Mouse (Mus musculus): Measurements from ENCODE around the gene Pnmt. TPM values are rescaled to one million over a fixed set of nuclear protein-coding genes. Genes with fewer than 3 reads are reported as not detected.
"Not testable (repeated sequence)": the region's sequence is repeated elsewhere in the genome, so short reads cannot be mapped to it uniquely, and the experiment has no call there.

Pnmt gene
- total RNA-seq, 2 experiments from 2014 or later: 0.61 to 1.1 TPM

DNA sequence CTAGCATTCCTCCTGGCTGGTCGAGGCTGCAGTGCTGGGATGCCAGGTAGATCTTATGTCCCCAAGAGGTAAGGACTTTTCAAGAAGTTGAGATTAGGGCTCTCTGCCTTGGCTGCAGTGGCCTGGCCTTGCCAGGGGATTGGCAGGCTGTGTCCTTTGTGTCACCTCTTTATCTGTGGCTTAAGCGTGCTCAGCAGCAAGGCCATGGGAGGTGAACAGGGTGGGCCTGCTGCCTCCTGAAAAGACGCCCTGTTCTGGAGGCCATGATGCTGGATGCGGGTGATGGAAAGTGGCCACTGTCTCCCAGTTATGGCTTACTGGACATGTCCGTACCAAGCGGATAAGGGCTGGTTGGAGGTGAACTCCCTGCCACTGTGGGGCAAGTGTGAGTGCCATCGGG is 6.9 kb upstream of the Pnmt start:
- intact Hi-C loops (cut with DNase I): no loop called here
- DNase-seq (ENCODE audit: extremely low spot score in 1 of 2, low spot score in 2 of 2): no peak

DNA sequence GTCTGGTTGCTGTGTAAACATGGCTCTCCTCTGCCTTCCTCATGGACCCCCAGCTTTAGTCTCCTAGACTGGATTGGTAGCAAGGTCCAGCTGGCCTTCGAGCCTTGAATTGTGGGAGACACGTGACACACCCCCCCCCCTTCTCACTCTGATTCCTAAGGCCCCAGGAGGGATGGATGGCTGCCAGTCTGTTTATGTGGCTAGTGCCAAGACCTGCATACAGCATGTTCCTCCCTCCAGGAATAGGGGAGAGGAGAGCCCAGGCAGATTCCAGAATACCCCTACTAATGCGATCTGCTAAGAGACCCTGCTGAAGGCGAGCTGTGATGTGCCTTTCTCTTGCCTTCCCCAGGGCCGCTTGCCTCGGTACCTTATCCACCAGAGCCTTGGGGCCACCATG is 6.1 kb upstream of the Pnmt start:
- intact Hi-C loops (cut with DNase I): no loop called here
- DNase-seq (ENCODE audit: extremely low spot score in 1 of 2, low spot score in 2 of 2): no peak

DNA sequence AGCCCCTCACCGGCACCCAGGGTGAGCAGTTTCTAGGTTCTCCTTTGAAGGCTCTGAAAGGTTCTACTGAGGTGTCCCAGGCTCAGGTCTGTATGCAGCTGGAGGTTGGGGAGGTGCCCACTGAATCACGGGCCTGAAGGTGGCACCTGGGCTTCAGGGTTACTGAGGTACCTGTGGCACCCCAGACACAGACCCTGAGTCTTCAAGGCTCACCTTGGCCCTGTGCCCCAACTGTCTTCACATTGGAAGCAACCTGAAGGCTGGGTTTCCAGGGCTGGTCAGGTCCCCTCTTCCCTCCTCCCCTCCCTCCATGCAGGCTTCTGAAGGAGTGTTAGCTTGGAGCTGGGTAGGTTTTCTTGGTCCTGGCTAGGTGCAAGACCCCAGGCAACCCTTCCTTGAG is 4.6 kb upstream of the Pnmt start:
- intact Hi-C loops (cut with DNase I): no loop called here
- DNase-seq (ENCODE audit: extremely low spot score in 1 of 2, low spot score in 2 of 2): no peak

DNA sequence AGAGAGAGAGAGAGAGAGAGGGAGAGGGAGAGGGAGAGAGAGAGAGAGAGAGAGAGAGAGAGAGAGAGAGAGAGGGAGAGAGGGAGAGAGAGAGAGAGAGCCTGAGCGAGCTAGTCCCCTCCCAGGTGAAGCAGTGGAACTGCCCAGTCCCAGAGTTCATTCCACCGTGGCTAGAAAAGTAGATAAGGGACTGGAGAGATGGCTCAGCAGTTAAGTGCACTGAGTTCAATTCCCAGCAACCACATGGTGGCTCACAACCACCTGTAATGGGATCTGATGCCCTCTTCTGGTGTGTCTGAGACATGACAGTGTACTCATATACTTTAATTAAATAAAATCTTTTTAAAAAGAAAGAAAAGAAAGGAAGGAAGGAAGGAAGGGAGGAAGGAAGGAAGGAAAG is 3.8 kb upstream of the Pnmt start:
- DNase-seq (ENCODE audit: extremely low spot score in 1 of 2, low spot score in 2 of 2); intact Hi-C loops (cut with DNase I): not testable (repeated sequence)

DNA sequence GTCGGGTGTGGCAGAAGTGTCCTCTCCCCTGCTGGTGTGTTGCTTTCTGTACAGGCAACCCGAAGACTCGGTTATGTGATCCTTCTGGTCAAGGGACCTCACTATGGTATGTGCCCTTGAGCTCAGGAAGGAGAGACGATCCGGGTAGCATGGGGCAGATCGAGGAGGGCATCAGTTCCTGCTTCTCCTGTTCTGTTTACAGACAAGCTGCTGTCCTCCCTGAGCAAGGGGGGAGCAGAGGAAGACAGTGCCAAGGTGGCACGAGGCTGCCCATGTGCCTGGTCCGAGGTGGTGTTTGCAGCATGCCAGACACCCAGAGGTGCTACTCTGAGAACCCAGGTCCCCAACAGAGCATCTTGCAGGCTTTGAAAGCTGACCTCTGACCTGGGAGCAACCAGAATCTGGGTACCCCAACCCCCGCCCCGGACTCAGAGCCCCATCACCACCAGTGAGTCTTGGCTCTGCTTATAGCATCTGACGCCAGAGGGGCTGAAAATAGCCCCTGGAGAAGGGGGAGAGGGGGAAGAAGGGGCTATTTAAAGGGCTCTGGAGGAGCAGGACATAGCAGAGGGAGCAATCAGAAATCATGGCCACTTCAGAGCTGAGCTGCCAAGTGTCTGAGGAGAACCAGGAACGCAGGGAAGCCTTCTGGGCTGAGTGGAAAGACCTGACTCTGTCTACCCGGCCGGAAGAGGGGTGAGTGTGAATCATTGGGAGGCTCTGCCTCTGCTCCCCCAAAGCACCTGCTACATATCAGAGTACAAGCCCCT is 2.8 kb upstream of the Pnmt start, which contains the start of gene Tcap:
Gene Tcap (plus strand): TSS at position 551 of the 770 bp plus-strand sequence.
- intact Hi-C loops (cut with DNase I): no loop called here
- DNase-seq (ENCODE audit: extremely low spot score in 1 of 2, low spot score in 2 of 2): no peak

DNA sequence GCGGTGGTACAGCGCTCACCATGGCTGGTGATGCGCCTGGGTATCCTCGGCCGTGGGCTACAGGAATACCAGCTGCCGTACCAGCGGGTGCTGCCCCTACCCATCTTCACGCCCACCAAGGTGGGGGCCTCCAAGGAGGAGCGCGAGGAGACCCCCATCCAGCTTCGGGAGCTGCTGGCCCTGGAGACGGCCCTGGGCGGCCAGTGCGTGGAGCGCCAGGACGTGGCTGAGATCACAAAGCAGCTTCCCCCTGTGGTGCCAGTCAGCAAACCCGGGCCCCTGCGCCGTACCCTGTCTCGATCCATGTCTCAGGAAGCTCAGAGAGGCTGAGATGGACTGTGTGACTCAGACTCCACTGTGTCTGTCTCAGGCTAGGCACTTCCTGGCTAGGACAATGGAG is 2.0 kb upstream of the Pnmt start:
- intact Hi-C loops (cut with DNase I): no loop called here
- no peak for DNase-seq (ENCODE audit: extremely low spot score in 1 of 2, low spot score in 2 of 2)

DNA sequence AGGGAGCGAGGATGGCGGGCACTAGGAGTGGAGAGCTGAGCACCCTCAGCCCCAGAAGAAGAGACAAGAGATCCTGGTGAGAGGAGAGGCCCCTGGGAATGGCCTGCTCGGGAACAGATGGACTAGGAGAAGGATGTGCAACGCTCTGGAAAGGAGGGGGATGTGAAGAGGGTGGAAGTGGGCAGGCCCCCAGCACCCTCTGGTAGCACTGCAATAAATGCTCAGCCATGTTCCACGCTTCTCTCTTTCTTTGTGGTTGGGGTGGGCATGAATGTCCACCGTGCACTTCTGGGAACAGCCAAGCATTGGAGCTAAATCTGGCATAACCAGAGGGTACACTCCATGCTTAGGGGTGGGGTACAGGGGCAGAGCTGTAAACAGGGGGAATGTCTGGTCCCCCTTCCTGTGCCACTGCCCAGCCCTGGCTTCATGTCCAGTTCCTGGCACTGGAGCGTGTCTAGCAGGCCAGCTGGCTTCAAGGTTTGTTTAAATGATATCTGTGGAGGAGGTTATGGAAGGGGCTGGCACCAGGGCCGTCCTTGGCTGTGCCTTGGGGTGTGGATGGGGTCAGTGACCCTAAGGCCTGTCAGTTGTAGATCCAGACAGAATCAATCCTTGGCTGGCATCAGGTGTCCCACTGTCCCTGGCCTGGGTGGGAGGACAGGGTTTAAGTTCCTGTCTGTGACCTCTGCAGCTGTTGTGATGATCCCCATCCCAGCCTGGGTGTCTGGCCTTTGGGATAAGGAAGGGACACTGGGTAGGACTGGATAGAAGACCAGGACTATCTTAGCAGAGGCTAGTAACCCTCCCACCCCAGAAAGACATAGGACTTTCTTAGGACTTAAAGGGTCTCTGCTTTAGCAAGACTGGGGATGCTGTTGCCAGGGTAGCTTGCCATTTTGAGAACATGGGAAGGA is 1.3 kb upstream of the Pnmt start:
- intact Hi-C loops (cut with DNase I): no loop called here
- DNase-seq (ENCODE audit: extremely low spot score in 1 of 2, low spot score in 2 of 2): no peak

DNA sequence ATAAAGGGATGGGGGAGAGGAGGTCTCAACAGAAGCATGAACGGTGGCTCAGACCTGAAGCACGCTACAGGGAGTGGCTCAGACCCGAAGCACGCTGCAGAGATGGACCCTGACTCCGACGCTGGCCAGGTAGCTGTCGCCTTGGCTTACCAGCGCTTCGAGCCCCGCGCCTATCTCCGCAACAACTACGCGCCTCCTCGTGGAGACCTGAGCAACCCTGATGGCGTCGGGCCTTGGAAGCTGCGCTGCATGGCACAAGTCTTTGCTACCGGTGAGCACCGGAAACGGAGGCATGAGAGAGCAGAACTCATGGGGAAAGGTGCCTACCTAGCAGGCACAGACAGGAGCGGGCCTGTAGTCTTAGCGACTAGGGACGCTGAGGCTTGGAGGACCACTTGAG is 346 bp downstream of the Pnmt start:
- intact Hi-C loops (cut with DNase I): no loop called here
- DNase-seq (ENCODE audit: extremely low spot score in 1 of 2, low spot score in 2 of 2): peak in 1 of 2 experiments; percentile 18

DNA sequence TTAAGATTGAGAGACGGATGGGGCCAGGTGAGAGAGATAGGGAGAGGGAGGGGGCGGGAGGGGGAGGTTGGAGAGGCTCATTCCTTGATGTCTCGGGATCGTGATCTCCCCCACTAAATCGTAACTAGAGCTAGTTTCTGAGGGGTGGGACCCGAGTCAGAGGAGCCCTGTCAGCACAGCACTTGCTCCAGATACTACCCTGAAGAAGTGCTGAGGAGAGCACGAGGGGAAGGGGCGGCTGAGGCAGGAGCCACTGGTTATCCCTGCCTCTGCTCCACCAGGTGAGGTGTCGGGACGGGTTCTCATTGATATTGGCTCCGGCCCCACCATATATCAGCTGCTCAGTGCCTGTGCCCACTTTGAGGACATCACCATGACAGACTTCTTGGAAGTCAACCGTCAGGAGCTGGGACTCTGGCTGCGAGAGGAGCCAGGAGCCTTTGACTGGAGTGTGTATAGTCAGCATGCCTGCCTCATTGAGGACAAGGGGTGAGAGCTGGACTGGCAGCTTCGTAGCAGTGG is 867 bp downstream of the Pnmt start:
- DNase-seq (ENCODE audit: extremely low spot score in 1 of 2, low spot score in 2 of 2): no peak
- intact Hi-C loops (cut with DNase I): no loop called here

DNA sequence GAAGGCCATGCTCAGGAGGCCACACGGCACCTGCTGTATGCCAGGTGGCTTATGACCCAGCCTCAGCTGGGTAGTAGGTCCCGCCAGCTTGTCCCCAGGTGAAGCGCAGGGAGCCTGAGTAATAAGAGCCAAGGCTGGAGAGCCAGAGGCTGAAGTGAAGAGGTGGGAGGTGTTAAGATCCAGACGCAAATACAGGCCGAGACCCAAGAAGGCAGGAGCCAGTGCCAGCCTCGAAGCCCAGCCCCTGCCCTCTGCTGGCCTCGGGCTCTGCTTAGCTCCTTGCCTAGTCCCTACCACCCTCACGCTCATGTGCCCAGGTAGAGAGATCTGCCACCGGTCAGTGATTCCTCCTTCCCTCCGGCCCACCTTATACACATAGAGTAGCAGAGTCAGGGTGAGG is 2.0 kb downstream of the Pnmt start:
- intact Hi-C loops (cut with DNase I): loop anchor here (2.0 kb wide), 1 partner anchor 45 kb away; no protein-coding TSS in a partner anchor
- peak in 1 of 2 experiments; percentile 23 for DNase-seq (ENCODE audit: extremely low spot score in 1 of 2, low spot score in 2 of 2)

DNA sequence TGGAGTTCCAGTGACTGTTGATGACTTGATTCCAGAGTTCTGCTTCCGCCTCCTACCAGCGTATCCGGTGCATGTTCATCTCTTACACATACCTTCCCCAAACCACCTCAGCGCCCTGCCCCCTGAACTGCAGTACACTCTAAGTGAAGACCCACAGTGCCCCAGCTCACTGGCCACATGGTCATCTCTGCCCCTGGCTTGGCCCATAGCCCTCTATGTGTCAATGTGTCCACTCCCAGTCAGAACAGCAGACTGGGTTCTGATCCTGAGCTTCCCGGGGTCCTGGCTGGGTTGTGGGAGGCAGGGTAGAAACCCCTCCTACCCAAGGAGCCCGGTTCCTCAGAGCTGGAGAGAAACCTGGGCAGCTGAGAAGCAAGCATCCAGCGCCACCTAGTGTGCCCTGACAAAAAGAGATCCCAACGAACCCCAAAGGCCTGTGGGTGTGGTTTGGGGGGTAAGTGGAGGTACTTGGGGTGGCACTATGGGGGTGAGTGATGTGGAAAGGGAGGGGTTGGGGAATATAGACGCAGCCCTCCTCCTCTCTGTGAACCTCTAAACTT is 3.1 kb downstream of the Pnmt start:
- peak; percentile 54 to 73 for DNase-seq (ENCODE audit: extremely low spot score in 1 of 2, low spot score in 2 of 2)
- intact Hi-C loops (cut with DNase I): loop anchor here (2.0 kb wide), 1 partner anchor 46 kb away; no protein-coding TSS in a partner anchor

DNA sequence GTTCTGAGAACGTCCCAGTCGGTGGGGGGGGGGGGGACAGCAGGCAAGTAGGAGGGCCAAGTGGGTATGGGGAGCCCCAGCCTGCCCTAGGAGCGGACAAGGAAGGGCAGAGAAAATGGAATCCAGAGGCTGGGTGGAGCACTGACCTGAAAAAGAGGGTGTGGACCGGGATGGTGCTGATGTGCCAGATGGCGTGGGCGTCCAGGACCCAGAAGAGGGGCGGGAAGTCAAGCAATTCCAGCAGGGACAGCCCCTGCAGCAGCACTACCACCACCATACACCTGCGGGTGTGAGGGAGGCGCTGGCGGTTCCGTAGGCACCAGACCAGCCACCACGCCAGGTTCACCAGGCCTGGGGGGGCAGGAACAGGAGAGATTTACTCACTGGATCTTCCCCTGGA is 3.9 kb downstream of the Pnmt start:
- intact Hi-C loops (cut with DNase I): no loop called here
- peak in 1 of 2 experiments; percentile 31 for DNase-seq (ENCODE audit: extremely low spot score in 1 of 2, low spot score in 2 of 2)

DNA sequence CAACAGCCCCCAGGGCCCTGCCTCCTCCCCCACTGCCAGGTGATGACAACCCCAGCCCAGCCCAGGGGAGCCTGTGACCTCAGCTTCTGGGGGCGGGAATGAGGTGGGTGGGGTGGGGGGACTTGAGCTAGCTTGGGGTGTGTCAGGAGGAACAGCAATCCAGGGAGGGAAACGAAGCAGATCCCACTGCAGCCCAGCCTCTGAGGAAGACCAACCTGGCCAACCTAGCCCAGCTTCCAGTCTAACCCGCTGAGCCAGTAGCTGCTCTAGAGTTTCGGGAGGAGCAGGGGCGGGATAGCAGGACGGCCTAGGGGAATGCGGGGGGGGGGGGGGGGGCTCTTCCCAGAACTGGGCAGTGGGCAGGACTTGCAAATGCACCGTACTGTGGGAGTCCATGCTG is 5.8 kb downstream of the Pnmt start:
- intact Hi-C loops (cut with DNase I): no loop called here
- DNase-seq (ENCODE audit: extremely low spot score in 1 of 2, low spot score in 2 of 2): peak in 1 of 2 experiments; percentile 19

DNA sequence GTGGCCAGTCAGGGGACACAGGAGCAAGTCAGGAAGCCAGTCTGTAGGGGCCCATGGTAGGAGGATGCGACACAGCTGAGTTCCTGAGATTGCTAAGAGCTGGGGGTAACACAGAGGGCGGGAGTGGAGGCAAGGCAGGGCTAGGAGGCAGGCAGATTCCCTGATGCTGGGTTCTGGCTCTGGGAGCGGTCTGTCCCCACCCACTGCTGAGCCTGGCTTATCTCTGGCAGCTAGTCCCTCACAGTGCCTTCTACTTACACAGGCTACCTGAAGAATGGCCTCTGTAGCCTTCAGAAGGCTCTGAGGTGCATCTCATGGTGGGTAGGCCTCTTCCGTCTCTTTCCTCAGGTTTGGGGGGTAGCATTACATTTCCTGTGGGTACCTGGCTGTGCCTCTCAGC is 6.4 kb downstream of the Pnmt start:
- intact Hi-C loops (cut with DNase I): no loop called here

DNA sequence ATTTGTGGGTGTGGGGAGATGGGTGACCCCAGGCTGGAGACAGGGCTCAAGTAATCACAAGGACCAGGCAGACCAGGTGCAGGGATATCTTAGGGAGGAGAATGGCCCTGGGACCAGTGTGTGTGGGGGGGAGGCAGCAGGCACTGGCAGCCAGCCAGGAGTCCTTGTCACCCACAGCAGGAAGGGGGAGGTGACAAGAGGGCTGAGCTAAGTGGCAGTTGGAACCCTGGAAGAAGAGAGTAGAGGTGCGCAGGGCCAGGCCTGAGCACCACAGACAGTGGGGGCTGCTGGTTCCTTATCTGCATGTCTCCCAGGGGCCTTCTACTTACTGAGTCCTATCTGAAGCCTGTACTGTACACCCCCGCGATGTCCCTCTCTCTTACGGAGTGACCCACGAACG is 7.1 kb downstream of the Pnmt start:
- no peak for DNase-seq (ENCODE audit: extremely low spot score in 1 of 2, low spot score in 2 of 2)
- intact Hi-C loops (cut with DNase I): no loop called here

More for the DNA sequence above, 6.4 kb downstream of the Pnmt start:
- DNase-seq (ENCODE audit: extremely low spot score in 1 of 2, low spot score in 2 of 2): peak in 1 of 2 experiments; percentile 14

DNA sequence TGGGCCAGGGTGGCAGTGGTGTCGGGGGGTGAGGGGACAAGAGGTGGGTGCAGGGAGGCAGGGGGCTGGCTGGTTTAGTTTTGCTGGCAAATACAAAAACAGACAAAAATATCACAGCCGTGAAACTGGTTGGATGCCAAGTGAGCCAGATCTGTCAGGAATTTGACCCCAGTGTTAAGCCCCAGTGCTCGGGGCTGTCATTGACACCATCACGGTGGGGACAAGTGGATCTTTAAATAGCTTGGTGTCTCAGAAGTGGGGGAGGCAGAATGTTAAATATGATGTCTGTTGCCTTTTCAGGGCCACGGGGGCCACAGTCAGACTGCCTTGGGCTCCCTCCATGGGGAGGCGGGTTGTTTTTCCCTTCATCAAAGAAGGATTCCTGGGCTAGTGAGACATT is 8.1 kb downstream of the Pnmt start:
- intact Hi-C loops (cut with DNase I): no loop called here
- DNase-seq (ENCODE audit: extremely low spot score in 1 of 2, low spot score in 2 of 2): no peak

DNA sequence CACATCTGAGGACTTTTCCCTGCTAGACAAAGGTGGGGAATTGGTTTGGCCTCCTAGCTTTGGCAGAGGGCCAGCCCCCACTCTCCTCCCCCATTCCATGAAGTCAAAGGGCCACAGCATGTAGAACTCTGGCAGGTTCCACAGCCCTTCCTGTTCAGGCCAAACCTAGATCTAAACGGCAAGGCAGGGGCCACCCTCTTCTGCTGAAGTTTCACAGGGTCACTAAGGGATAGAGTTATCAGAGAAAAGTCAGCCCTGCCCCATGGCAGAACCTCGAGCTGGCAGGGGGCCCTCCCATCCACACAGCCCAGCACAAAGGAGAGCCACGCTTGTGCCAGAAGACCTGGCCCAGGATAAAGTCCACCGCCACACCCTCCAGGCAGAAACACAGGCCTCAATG is 8.8 kb downstream of the Pnmt start:
- no peak for DNase-seq (ENCODE audit: extremely low spot score in 1 of 2, low spot score in 2 of 2)
- intact Hi-C loops (cut with DNase I): no loop called here

DNA sequence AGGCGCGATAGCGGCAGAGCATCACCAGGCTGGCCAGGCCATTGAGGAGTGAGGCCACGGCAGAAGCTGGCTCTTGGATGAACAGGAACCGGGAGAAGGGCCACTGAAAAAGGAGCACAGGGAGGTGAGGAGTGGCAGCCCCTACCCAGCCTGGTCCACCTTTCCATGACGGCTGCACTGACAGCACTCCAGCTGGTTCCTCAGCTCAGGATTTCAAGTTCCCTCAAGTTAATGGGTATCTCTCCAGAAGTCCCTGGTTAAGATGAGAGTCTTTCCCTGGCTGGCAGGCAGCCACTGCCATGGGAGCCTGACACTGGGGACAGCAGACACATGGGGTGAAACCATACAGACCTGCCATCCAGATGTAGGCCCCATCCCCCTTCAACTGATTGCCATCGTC is 11.7 kb downstream of the Pnmt start:
- intact Hi-C loops (cut with DNase I): no loop called here
- peak in 1 of 2 experiments; percentile 15 for DNase-seq (ENCODE audit: extremely low spot score in 1 of 2, low spot score in 2 of 2)

DNA sequence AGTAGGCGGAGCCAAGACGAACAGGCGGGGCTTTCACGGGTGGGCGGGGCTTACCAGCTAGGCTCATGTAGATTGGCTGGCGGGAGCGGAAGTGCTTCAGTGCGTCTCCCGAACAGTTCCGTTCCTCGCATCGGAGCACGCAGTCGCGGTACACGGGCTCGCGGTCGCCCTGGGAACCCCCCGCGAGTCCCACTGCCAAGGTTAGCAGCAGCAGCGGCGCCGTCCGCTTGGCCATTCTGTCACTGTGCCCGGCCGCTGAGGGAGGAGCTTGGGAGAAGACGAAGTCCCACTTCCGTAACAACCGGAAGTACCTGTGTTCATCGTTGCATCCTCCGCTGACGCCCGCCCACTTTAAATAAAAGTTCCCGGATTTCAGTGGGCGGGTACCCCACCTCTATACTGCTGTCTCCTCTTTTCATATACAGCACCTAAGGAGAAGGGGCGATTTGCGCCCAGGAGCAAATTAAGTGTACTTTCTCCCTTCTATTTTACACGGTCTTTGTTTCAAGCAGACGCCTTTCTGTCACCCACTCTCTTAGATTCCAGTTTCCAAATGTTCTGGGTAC is 14.0 kb downstream of the Pnmt start, which contains the start of gene Pgap3:
Gene Pgap3 (minus strand): TSS at position 330 of the 566 bp plus-strand sequence.
- intact Hi-C loops (cut with DNase I): no loop called here
- peak; percentile 85 to 92 for DNase-seq (ENCODE audit: extremely low spot score in 1 of 2, low spot score in 2 of 2)
